Mouse (Mus musculus) E14TG2a.4 (cell line): ENCODE results near the gene Rpp38.

ENCODE experiments used
- H3K27me3 ChIP-seq: 2 replicates; pipeline ENCODE4 v1.6.1; 2014; ENCODE audit warnings: low read length, control low read depth; ENCODE audit not compliant: insufficient read depth
- H3K36me3 ChIP-seq: 2 replicates; pipeline ENCODE4 v1.6.1; 2014; ENCODE audit warnings: low read length, control low read depth; ENCODE audit not compliant: insufficient read depth
- H3K4me1 ChIP-seq: replicated peaks from 2 replicates; pipeline ENCODE4 v1.6.1; 2014; ENCODE audit warnings: low read depth, low read length, control low read depth
- H3K4me3 ChIP-seq: replicated peaks from 2 replicates; pipeline ENCODE4 v1.5.1; 2014; ENCODE audit warnings: mild to moderate bottlenecking, low read length
- H3K9me3 ChIP-seq: 2 replicates; pipeline ENCODE4 v1.6.1; 2014; ENCODE audit warnings: low read length, control low read depth
- CTCF ChIP-seq: conservative IDR thresholded peaks from 2 replicates; pipeline ENCODE4 v1.5.1; 2014; ENCODE audit warnings: low read length
- NANOG ChIP-seq: IDR thresholded peaks from 2 replicates; pipeline ENCODE4 v1.6.1; 2014; ENCODE audit warnings: borderline replicate concordance, low read length, mixed read lengths
- POU5F1 ChIP-seq: IDR thresholded peaks from 2 replicates; pipeline ENCODE4 v1.6.1; 2014; ENCODE audit warnings: low read length, borderline replicate concordance

Rpp38 gene

GRCm38 (mm10) chr2:3305426-3306025, 26.9 kb downstream of the Rpp38 start:
- TF ChIP-seq NANOG (no peak), POU5F1 (no peak), CTCF (no peak)
- no peaks in the 10 kb centered on the region for H3K27me3 ChIP-seq
- H3K36me3 ChIP-seq, result peaks cover 38% of the 10 kb centered on the region
- peaks cover 6% of the 10 kb centered on the region; the same call in 1 of the 2 replicates for H3K4me1 ChIP-seq
- no peak overlapping the region for H3K4me3 ChIP-seq
- no peaks in the 10 kb centered on the region for H3K9me3 ChIP-seq

DNA sequence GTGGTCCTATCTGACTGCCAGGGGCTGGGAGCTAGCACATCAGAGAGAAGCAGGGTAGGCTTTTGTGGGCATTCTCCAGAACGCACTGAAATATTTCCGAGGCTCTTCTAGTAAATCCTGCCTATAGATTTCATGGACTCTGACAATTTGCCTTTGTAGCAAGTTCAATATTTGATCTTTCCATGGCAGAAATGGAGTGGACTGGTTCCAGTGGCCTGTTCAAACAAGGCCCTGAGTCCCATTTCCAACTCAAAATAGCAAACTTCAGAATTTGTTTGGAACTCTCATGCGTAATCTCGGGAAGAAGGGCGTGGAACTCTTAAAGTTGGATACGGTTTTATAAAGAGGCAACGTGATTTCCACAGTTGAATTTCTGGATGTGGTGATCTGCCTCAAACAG, 36.6 kb downstream of the Rpp38 start:
- Histone ChIP-seq H3K9me3 (no peaks in the 10 kb centered on the region), H3K4me3 (no peak overlapping the region), H3K36me3 (no peaks in the 10 kb centered on the region), H3K4me1 (peaks cover 6% of the 10 kb centered on the region; the same call in 1 of the 2 replicates), H3K27me3 (no peaks in the 10 kb centered on the region)
- TF ChIP-seq POU5F1, result no peak
- TF ChIP-seq CTCF, result no peak
- TF ChIP-seq NANOG, result no peak

DNA sequence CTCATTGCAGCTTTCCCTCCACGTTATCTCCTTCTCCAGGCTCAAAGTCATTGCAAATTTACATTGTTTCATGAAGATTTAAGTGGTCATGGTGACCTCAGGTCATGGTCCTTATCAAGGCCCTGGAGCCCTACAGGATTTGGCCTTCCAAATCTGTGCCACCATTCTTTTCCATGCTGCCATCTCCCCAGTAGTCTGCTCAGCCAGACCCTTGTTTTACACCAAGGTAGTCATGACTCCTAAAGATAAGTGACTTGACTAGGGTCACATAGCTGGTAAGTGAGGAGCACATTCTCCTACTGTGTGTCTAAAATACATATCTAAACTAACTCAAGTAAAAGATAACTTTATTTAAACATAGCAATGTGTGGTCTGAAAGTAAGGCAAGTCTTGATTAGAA, 40.3 kb downstream of the Rpp38 start:
- no peaks in the 10 kb centered on the region for H3K9me3 ChIP-seq
- no peaks in the 10 kb centered on the region for H3K27me3 ChIP-seq
- peaks cover 3% of the 10 kb centered on the region; the same call in 1 of the 2 replicates for H3K4me1 ChIP-seq
- TF ChIP-seq POU5F1 (no peak), NANOG (no peak), CTCF (no peak)
- H3K4me3 ChIP-seq, result no peak overlapping the region
- no peaks in the 10 kb centered on the region for H3K36me3 ChIP-seq

DNA sequence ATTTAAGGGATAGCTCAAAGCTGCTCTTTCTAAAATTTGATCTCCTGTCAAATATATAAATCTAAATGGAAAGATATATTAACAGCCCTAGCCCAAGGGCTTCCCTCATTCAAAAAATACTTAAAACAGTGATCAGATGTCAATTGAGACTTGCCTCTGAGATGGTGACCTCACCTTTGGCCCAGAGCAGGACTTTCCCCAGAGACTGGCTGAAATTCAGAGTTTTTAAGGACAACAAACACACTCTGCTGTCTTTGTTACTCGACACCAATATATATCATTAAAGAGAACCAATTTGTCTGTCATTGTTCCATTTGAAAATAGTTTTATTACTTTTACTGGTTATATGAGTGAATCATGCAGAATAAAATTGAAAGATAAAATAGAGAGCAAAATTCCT, 42.9 kb downstream of the Rpp38 start:
- no peaks in the 10 kb centered on the region for H3K27me3 ChIP-seq
- TF ChIP-seq POU5F1, result no peak
- H3K4me1 ChIP-seq, result peaks cover 11% of the 10 kb centered on the region
- H3K36me3 ChIP-seq, result 0 out of 2 replicates have a peak, but pooled peaks cover 3% of the 10 kb centered on the region
- no peaks in the 10 kb centered on the region for H3K9me3 ChIP-seq
- H3K4me3 ChIP-seq, result no peak overlapping the region

DNA sequence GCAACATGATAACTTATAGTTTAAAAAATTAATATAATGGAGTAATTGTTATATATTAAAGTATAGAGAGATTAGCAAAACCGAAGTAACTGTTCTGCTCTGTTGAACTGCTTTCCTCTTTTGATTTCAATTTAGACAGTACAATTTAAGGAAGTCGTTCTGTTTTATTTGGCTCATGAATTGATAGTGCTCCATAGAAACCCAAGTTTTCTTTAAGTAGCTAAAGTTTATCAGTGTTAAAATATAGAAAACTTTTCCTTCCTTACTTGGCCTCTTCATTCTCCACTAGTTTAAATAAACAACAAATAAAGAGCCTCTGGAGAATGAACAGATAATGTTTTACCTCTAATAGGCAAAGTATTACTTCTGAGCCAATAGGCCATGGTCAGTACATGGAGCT, 46.2 kb downstream of the Rpp38 start:
- 0 out of 2 replicates have a peak, but pooled peaks cover 3% of the 10 kb centered on the region for H3K36me3 ChIP-seq
- H3K4me1 ChIP-seq, result peaks cover 25% of the 10 kb centered on the region
- no peaks in the 10 kb centered on the region for H3K9me3 ChIP-seq
- no peak for TF ChIP-seq NANOG
- no peak for TF ChIP-seq CTCF
- no peak for TF ChIP-seq POU5F1
- H3K4me3 ChIP-seq, result no peak overlapping the region
- no peaks in the 10 kb centered on the region for H3K27me3 ChIP-seq

- TF ChIP-seq NANOG, result no peak
- Histone ChIP-seq H3K4me1 (peaks cover 25% of the 10 kb centered on the region), H3K36me3 (0 out of 2 replicates have a peak, but pooled peaks cover 3% of the 10 kb centered on the region), H3K27me3 (no peaks in the 10 kb centered on the region), H3K4me3 (peak overlapping the region; percentile 98; the same call in 1 of the 2 replicates), H3K9me3 (no peaks in the 10 kb centered on the region)
These were observed 46.7 kb downstream of the Rpp38 start for GRCm38 (mm10) chr2:3285709-3286108.

DNA sequence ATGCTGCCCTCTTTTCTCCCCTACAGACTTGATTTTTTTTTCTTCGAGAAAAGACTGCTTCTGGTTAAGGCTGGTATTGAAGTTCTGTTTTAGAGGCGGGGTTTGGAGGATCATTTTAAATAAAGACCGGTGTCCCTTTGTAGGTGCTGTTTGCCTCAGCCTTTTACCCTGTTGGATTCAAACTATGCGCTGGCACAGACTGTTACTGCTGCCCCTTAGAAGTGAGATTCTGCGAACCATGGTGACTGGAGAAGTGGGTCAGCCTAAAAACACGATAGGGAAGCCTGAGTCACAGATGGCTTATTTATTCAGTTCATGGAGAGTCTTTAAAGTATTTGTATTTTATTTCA, 47.3 kb downstream of the Rpp38 start:
- H3K36me3 ChIP-seq, result 0 out of 2 replicates have a peak, but pooled peaks cover 3% of the 10 kb centered on the region
- peaks cover 25% of the 10 kb centered on the region for H3K4me1 ChIP-seq
- H3K27me3 ChIP-seq, result no peaks in the 10 kb centered on the region
- peak overlapping the region; percentile 98 for H3K4me3 ChIP-seq
- no peak for TF ChIP-seq NANOG
- TF ChIP-seq CTCF, result no peak
- no peak for TF ChIP-seq POU5F1
- no peaks in the 10 kb centered on the region for H3K9me3 ChIP-seq

DNA sequence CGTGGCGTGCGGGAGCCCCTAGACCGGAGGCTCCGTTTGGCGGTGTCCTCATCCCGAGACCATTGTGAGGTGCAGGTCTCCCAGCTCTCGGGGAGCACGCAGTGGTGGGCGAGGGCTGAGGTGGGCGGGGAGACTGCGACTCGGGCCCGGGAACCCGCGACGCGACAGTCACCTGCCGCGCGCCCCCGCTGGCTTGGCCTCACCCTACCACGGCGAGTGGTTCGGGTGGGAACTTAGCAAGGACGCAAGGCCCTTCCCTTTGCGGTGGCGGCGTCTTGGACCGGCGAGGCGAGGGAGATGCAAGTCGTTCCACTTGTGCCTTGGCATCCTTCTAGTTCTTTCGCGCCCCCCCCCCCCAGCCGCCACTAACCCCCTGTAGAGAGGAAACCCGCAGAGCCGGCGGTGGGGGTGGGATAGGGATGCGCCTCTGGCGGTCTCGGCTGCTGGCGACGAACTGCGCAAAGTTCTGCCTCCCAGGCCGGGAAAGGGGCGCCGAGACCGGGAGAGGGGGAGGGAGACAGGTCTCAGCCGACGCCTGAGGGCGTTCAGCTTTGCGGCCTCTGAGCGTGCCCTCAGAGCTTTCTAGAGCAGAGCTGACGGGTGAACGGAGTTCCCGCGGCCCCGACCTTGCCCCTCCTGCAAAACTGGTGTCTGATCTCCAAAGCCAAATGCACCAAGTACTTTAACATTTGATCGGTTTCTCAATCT, 47.8 kb downstream of the Rpp38 start:
- no peaks in the 10 kb centered on the region for H3K9me3 ChIP-seq
- no peaks in the 10 kb centered on the region for H3K27me3 ChIP-seq
- H3K4me3 ChIP-seq, result peak overlapping the region; percentile 98
- H3K4me1 ChIP-seq, result peaks cover 25% of the 10 kb centered on the region
- TF ChIP-seq CTCF, result no peak
- no peak for TF ChIP-seq POU5F1
- TF ChIP-seq NANOG, result no peak
- 0 out of 2 replicates have a peak, but pooled peaks cover 3% of the 10 kb centered on the region for H3K36me3 ChIP-seq
